Mouse (Mus musculus) heart, postnatal 4 days (tissue): ENCODE data around the gene Gm10031. TPM values are rescaled to one million over a fixed set of nuclear protein-coding genes. Genes with fewer than 3 reads are reported as not detected.

ENCODE experiments used
- DNase-seq: peaks from one replicate; pipeline ENCODE4 v3.0.0; 2021
- total RNA-seq, 2 experiments: library from RNA; stranded (reverse); gene quantifications; 2 replicates each; pipeline ENCODE4 v1.2.3; 2021

Gm10031 gene
- total RNA-seq, 2 experiments from 2014 or later: 43.1 to 47.8 TPM

DNA sequence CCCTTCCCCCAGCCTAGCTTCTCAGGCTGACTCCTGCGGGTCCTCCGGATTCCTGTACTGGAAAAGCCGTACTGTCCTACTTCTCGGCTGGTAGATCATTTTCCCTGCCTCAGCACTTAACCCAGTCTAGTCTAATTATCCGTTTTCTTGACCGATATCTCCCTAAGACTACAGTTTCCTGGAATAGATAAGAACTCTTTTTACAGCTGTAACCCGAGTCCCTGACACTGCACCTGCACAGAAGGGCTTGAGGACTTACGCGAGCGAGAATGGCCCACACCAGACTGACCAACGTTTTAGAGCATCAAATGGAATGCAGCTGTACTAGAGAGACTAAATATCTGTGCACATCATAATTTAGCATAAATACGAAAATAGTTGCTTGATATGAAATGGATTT, 20.2 kb downstream of the Gm10031 start:
- DNase-seq: no peak

- DNase-seq: peak; percentile 92
These were observed 34.5 kb downstream of the Gm10031 start, which contains the start of gene Abl2 for GRCm38 (mm10) chr1:156558024-156558930. Gene Abl2, plus strand, starts transcription at chr1:156558786.

- peak; percentile 66 for DNase-seq
These were observed 35.3 kb downstream of the Gm10031 start for GRCm38 (mm10) chr1:156558950-156559640.

DNA sequence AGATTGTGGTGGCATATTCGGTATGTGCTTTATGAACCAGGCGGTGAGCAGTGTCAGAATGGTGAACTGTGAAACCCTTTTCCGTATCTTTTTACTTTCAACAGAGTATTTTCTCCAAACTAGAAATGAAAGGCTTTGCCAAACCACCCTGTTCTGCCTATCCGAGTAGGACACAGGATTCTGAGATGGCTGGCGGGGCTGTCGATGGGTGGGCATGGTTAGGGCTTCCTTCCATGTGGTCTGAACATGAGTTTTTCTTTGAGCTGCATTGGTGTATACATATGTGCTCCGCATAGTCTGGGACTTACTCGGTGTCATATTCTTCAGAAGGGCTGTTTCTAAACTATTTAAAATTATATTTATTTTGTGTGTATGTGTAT, 35.8 kb downstream of the Gm10031 start:
- no peak for DNase-seq

- DNase-seq: no peak
These were observed 36.7 kb downstream of the Gm10031 start for GRCm38 (mm10) chr1:156560500-156560899.

- no peak for DNase-seq
These were observed 41.5 kb downstream of the Gm10031 start for GRCm38 (mm10) chr1:156565328-156565727.

GRCm38 (mm10) chr1:156566132-156566531, 42.3 kb downstream of the Gm10031 start:
- DNase-seq: peak; percentile 25

DNA sequence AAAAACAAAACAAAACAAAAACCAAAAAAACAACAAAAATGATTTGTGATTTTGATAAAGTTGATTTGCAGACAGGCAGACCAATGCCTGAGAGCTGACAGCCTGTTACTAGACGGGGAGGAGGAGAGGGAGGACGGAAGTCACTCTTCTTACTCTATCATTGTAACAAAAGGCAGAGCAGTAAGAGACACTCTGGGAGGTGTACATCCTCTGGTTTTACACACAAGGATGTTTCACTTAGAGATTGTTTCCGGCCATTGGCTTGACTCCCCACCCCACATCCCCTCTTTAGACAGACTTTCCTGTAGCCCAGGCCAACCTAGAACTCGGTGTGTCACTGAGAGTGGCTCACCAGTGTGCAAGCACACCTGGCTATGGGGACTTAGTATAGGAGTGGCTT, 45.8 kb downstream of the Gm10031 start:
- no peak for DNase-seq

DNA sequence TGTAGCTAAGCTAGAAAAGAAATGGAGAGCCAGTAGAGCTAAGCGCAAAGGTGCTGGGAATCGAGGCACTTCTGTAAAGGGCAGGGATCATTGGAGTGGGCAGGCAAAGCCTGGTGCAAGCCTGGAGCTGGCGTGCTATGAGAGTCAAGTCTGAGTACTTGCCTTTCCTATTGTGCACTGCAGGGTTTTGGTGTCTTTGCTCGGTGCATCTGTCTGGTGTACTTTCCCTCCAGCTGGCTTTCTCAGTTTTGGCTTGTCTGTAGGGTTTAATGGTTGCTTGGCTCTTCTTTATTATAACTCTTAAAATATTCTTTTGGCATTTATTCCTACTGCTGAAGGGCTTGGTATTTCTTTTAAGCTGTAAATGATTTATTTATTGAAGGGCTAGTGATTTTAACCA, 49.1 kb downstream of the Gm10031 start:
- DNase-seq: no peak

Other genes with a start within 250 kb of the Gm10031 start
- gene Tdrd5, start 220.3 kb upstream of the Gm10031 start, total RNA-seq: under 1 TPM in 1 of 2 experiments, not detected in 1; 0.10 TPM
- gene Nphs2, start 213.3 kb upstream of the Gm10031 start, total RNA-seq: under 1 TPM in 1 of 2 experiments, not detected in 1; 0.23 TPM
- gene Gm2000, start 158.0 kb upstream of the Gm10031 start, total RNA-seq: 100 to 1,000 TPM; 618 to 681 TPM
- under 1 TPM in 1 of 2 experiments, not detected in 1; 0.12 TPM for gene Axdnd1, start 102.9 kb upstream of the Gm10031 start, total RNA-seq
- gene Soat1, start 49.7 kb upstream of the Gm10031 start, total RNA-seq: 10 to 100 TPM; 32.4 to 34.9 TPM
- gene Abl2, start 34.8 kb downstream of the Gm10031 start, total RNA-seq: 10 to 100 TPM; 24.0 to 26.1 TPM
- 10 to 100 TPM; 10.1 to 12.9 TPM for gene Tor3a, start 150.3 kb downstream of the Gm10031 start, total RNA-seq
- gene Fam20b, start 195.1 kb downstream of the Gm10031 start, total RNA-seq: 10 to 100 TPM; 52.3 to 54.3 TPM